Mouse (Mus musculus): ENCODE results near the gene Naaladl2. TPM values are rescaled to one million over a fixed set of nuclear protein-coding genes. Genes with fewer than 3 reads are reported as not detected.

The Naaladl2 gene
- polyA plus RNA-seq, 1 experiment from 2014 or later = 2.0 TPM

DNA sequence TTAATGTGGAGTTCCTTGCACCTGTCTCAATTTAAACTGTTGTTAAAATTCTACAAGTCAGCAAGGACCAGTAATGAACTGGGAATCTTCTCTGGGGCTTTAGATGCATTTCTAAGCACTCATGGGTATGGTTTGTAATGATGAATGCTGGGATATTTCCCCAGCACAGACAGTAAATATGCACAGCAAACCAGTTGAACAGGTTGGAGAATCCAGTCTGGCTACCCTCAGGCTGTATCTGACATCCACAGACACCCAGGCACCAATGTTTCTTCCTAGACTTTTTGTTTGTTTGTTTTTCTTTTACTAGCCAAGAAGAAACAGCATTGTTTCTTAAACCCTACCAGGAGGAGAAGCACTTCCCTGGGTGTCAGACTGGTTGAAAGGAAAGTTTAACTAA lies 365.6 kb downstream of the Naaladl2 start:
- H3K4me3 ChIP-seq (ENCODE audit: low read length) = no peak overlapping the region
- 0 out of 2 replicates have a peak, but pooled peaks cover 3% of the 10 kb centered on the region for H3K4me1 ChIP-seq (replicated peaks; ENCODE audit: control insufficient read depth, insufficient read depth, low read length)
- H3K27ac ChIP-seq (ENCODE audit: low read length) = no peak overlapping the region
- H3K9me3 ChIP-seq (ENCODE audit: control insufficient read depth, low read length) = no peaks in the 10 kb centered on the region
- H3K4me2 ChIP-seq (ENCODE audit: low read depth, low read length) = no peak overlapping the region
- H3K9ac ChIP-seq (ENCODE audit: low read length) = no peak overlapping the region
- H3K36me3 ChIP-seq (ENCODE audit: control insufficient read depth, insufficient read depth, low read length) = no peaks in the 10 kb centered on the region
- ATAC-seq (ENCODE audit: low read depth) = no peak
- no peaks in the 10 kb centered on the region for H3K27me3 ChIP-seq (ENCODE audit: control insufficient read depth, insufficient read depth, low read depth, low read length)

DNA sequence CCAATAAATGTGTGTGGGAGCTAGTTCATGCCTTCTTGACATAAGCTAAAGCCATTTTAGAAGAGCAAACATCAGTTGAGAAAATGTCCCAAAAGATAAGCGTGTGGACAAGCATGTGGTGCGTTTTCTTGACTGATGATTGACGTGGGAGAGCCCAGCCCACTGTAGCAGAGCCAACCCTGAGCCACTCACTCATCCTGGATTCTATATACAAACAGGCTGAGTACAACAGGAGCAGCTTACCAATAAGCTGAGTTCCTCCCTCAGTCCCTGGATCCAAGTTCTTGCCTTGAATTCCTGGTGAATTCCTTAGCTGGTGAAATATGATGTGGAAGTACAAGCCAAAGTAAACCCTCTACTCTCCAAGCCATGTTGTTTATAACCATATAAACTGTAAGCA lies 395.0 kb downstream of the Naaladl2 start:
- Histone ChIP-seq H3K4me3 (ENCODE audit: low read length) (no peak overlapping the region), H3K4me1 (replicated peaks; ENCODE audit: control insufficient read depth, insufficient read depth, low read length) (no peaks in the 10 kb centered on the region), H3K9ac (ENCODE audit: low read length) (no peak overlapping the region), H3K36me3 (ENCODE audit: control insufficient read depth, insufficient read depth, low read length) (no peaks in the 10 kb centered on the region), H3K27ac (ENCODE audit: low read length) (no peak overlapping the region), H3K27me3 (ENCODE audit: control insufficient read depth, insufficient read depth, low read depth, low read length) (no peaks in the 10 kb centered on the region), H3K4me2 (ENCODE audit: low read depth, low read length) (no peak overlapping the region), H3K9me3 (ENCODE audit: control insufficient read depth, low read length) (no peaks in the 10 kb centered on the region)
- WGBS = 31% methylated on average over 3 of the region's 3 CpGs
- peak; percentile 52; the same call in 1 of the 2 replicates for ATAC-seq (ENCODE audit: low read depth)

DNA sequence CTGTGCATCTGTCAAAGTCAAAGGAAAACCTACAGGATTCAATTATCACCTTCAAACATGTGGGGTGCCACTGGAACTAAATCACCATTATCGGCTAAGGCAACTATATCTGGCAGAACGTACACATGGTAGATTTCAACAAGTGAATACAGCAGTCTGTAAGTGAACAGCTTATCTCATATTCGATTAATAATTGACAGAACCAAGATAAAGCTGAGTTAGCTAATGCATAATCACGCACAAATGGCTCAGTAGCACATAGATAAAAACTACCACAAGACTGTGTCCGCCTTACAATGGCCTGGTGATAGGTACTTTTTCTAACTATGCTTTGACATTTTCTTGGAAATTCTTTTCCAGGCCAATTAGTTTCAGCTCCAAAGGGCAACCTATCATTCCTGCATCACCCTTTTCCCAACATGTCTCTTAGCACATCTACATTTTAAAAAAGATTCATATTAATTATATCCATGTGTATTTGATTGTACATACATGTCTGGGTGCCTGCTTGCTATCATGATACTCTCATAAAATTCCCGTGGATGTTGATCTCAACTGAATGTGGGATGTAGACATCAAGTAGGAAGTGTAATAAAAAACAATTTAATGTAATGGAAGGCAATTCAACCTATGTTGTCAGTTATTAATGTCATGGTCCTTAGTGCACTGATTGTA lies 396.7 kb downstream of the Naaladl2 start:
- no peak for ATAC-seq (ENCODE audit: low read depth)
- no peaks in the 10 kb centered on the region for H3K27me3 ChIP-seq (ENCODE audit: control insufficient read depth, insufficient read depth, low read depth, low read length)
- WGBS = 43% methylated on average over 6 of the region's 6 CpGs
- no peak overlapping the region for H3K9ac ChIP-seq (ENCODE audit: low read length)
- no peak overlapping the region for H3K4me3 ChIP-seq (ENCODE audit: low read length)
- no peaks in the 10 kb centered on the region for H3K36me3 ChIP-seq (ENCODE audit: control insufficient read depth, insufficient read depth, low read length)
- no peak overlapping the region for H3K4me2 ChIP-seq (ENCODE audit: low read depth, low read length)
- no peaks in the 10 kb centered on the region for H3K4me1 ChIP-seq (replicated peaks; ENCODE audit: control insufficient read depth, insufficient read depth, low read length)
- H3K27ac ChIP-seq (ENCODE audit: low read length) = no peak overlapping the region
- H3K9me3 ChIP-seq (ENCODE audit: control insufficient read depth, low read length) = no peaks in the 10 kb centered on the region

DNA sequence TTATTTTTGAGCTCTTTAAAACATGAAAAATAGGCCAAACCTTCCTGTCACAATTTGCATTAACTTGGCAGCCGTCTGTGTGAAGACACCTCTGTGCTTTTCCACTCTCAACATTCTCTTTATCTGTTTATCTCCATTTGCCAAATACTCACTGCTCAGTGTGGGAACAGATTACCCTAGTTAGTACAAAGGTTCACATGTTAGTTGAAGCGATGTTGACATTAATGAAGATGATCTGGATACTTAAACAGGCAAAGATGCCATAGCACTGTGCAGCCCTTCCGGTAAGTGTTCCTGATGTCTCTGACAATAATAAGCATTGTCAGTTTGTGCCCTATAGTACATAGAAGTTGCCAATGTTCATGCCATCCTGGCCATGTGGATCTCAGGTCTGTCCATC lies 400.1 kb downstream of the Naaladl2 start:
- no peak overlapping the region for H3K9ac ChIP-seq (ENCODE audit: low read length)
- no peaks in the 10 kb centered on the region for H3K4me1 ChIP-seq (replicated peaks; ENCODE audit: control insufficient read depth, insufficient read depth, low read length)
- no peak overlapping the region for H3K27ac ChIP-seq (ENCODE audit: low read length)
- 31% methylated on average over 3 of the region's 3 CpGs for WGBS
- H3K9me3 ChIP-seq (ENCODE audit: control insufficient read depth, low read length) = no peaks in the 10 kb centered on the region
- no peak overlapping the region for H3K4me2 ChIP-seq (ENCODE audit: low read depth, low read length)
- ATAC-seq (ENCODE audit: low read depth) = no peak
- no peak overlapping the region for H3K4me3 ChIP-seq (ENCODE audit: low read length)
- no peaks in the 10 kb centered on the region for H3K36me3 ChIP-seq (ENCODE audit: control insufficient read depth, insufficient read depth, low read length)
- no peaks in the 10 kb centered on the region for H3K27me3 ChIP-seq (ENCODE audit: control insufficient read depth, insufficient read depth, low read depth, low read length)

DNA sequence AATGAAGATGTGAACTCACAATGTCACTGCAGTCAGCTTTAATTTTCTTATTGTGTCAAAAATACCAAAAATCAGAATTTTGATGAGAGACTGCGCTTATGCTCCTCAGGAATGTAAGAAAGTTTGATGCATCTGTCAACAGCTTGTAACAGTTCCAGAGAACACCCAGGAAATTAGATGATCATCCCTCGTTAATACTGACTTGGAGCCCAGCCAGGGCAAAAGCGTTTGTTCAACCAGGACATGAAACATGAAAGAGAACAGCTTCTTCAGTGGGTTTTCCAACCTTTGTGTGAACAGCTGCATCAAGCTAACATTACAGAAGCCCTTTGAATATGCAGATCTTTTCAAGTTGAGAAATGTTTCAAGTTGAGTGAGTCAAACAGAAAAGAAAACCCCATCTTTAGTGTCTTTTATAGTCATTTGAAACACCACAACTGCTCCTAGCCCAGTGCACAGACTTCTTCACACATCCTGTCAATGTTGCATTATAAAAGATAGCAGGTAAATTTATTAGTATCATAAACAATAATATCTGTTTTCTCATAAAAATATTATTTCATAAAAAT lies 424.8 kb downstream of the Naaladl2 start:
- no peak overlapping the region for H3K9ac ChIP-seq (ENCODE audit: low read length)
- no peak for ATAC-seq (ENCODE audit: low read depth)
- H3K27me3 ChIP-seq (ENCODE audit: control insufficient read depth, insufficient read depth, low read depth, low read length) = no peaks in the 10 kb centered on the region
- no peak overlapping the region for H3K4me2 ChIP-seq (ENCODE audit: low read depth, low read length)
- no peaks in the 10 kb centered on the region for H3K4me1 ChIP-seq (replicated peaks; ENCODE audit: control insufficient read depth, insufficient read depth, low read length)
- no peak overlapping the region for H3K27ac ChIP-seq (ENCODE audit: low read length)
- WGBS = 32% methylated on average over 3 of the region's 3 CpGs
- no peaks in the 10 kb centered on the region for H3K9me3 ChIP-seq (ENCODE audit: control insufficient read depth, low read length)
- no peak overlapping the region for H3K4me3 ChIP-seq (ENCODE audit: low read length)
- no peaks in the 10 kb centered on the region for H3K36me3 ChIP-seq (ENCODE audit: control insufficient read depth, insufficient read depth, low read length)

DNA sequence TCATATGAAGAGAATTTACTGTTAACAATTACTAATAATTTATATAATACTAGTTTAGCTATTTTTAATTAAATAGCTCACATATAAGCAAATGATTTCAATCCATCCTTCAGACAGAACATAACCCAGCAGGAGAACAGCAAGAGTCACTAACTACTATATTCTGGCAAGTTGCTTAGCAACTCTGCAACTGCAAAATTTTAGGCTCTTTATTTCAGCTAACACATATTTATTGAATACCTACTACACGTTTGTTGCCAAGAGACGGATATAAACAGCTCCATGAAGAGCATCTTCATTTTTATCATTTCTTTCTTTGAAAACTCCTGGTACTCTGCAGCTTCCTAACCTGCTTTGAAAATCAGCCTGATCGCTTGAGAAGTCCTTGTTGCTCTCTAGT lies 429.3 kb downstream of the Naaladl2 start:
- no peaks in the 10 kb centered on the region for H3K36me3 ChIP-seq (ENCODE audit: control insufficient read depth, insufficient read depth, low read length)
- no peaks in the 10 kb centered on the region for H3K27me3 ChIP-seq (ENCODE audit: control insufficient read depth, insufficient read depth, low read depth, low read length)

DNA sequence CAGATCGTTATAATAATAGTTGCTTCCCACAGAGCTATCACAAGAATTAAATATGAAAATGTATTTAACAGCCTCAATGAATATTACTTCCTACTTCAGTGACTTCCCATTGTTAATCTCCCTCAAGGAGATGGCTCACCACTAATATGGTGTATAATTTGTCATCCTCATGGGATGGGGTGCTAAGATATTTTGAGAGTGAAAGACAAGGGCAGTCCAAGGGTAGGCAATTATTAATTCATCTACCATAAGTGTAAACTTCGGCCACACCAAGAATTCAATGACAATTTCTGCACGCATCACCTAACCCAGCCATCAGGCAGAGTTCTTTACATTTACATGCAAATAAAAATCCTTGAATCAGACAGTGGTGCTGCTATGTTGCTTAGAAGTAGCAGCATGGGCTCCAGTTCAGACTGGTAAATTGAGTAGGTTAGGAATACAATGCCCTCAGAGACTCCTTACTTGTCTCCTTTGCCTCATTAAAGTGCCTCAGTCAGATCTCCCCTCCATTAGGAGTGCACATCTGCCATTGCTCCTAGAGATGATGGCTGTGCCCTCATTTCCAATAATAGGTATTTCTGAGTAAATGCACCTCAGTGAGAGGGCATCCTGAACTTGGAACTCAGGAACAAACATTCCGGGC lies 438.2 kb downstream of the Naaladl2 start:
- Histone ChIP-seq H3K27ac (ENCODE audit: low read length) (no peak overlapping the region), H3K9ac (ENCODE audit: low read length) (no peak overlapping the region)
- 75% methylated on average over 4 of the region's 4 CpGs for WGBS

More for the DNA sequence above, 429.3 kb downstream of the Naaladl2 start:
- H3K4me1 ChIP-seq (replicated peaks; ENCODE audit: control insufficient read depth, insufficient read depth, low read length) = no peaks in the 10 kb centered on the region
- H3K9ac ChIP-seq (ENCODE audit: low read length) = no peak overlapping the region
- H3K27ac ChIP-seq (ENCODE audit: low read length) = no peak overlapping the region
- ATAC-seq (ENCODE audit: low read depth) = no peak
- H3K4me3 ChIP-seq (ENCODE audit: low read length) = no peak overlapping the region
- WGBS = 81% methylated on average over 3 of the region's 3 CpGs
- H3K4me2 ChIP-seq (ENCODE audit: low read depth, low read length) = no peak overlapping the region
- no peaks in the 10 kb centered on the region for H3K9me3 ChIP-seq (ENCODE audit: control insufficient read depth, low read length)

DNA sequence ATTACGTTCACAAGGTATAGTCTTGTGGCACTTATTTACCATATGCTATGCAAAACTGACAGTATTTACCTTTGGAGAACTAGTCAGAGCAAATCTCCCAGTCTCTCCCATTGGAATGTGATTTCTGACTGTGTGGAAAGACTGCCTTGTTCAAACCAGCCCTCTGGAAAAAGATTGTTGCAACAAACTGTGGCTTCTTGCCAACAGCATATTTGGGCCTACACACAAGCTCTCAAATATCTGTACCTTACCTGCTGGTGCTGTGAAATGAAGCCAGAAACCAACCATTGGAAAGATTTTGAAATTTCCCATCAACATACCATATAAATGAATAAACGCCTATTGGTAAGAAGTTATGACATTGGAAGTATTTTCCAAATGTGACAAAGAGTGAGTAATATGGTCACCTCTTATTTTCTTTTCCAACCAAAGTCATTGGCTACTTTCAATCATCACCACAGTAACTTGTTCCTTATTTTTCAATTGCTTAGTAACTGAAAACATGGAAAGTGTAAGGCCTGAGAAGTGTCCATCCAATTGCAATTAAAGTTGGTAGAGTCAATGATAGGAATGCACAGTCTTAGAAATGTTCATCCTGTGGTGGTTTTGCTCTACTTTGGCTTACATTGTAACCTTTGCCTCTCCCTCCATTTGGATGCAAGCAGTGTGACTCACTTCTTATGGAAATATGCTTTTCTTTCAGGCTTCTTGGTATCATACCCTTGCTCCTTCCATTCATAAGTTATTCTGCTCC lies 453.7 kb downstream of the Naaladl2 start:
- 77% methylated on average over 2 of the region's 2 CpGs for WGBS
- ATAC-seq (ENCODE audit: low read depth) = no peak
- no peak overlapping the region for H3K27ac ChIP-seq (ENCODE audit: low read length)

More for the DNA sequence above, 438.2 kb downstream of the Naaladl2 start:
- ATAC-seq (ENCODE audit: low read depth) = no peak
- no peak overlapping the region for H3K4me3 ChIP-seq (ENCODE audit: low read length)
- no peaks in the 10 kb centered on the region for H3K4me1 ChIP-seq (replicated peaks; ENCODE audit: control insufficient read depth, insufficient read depth, low read length)
- H3K36me3 ChIP-seq (ENCODE audit: control insufficient read depth, insufficient read depth, low read length) = no peaks in the 10 kb centered on the region
- H3K27me3 ChIP-seq (ENCODE audit: control insufficient read depth, insufficient read depth, low read depth, low read length) = no peaks in the 10 kb centered on the region
- H3K4me2 ChIP-seq (ENCODE audit: low read depth, low read length) = no peak overlapping the region
- H3K9me3 ChIP-seq (ENCODE audit: control insufficient read depth, low read length) = no peaks in the 10 kb centered on the region

DNA sequence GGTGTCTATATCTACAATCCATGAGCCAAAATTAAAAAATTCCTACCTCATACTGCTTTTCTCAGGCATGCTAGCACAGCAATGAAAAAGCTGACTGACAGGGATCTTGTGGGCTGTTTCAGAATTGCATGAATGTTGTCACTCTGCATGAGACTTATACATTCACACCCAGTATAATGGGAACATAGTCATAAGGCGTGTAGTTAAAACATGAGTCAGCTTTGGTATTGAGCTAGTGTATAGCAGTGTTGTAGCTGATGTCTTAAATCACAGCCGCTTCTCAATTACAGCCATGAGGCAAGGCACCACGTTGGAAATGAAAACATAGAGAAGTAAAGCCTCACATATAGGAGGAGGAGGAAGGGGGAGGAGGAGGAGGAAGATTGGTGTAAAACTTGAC lies 473.6 kb downstream of the Naaladl2 start:
- H3K27ac ChIP-seq (ENCODE audit: low read length) = no peak overlapping the region
- no peaks in the 10 kb centered on the region for H3K27me3 ChIP-seq (ENCODE audit: control insufficient read depth, insufficient read depth, low read depth, low read length)
- H3K36me3 ChIP-seq (ENCODE audit: control insufficient read depth, insufficient read depth, low read length) = no peaks in the 10 kb centered on the region
- no peak overlapping the region for H3K4me3 ChIP-seq (ENCODE audit: low read length)
- 66% methylated on average over 3 of the region's 3 CpGs for WGBS
- no peak overlapping the region for H3K9ac ChIP-seq (ENCODE audit: low read length)
- H3K4me1 ChIP-seq (replicated peaks; ENCODE audit: control insufficient read depth, insufficient read depth, low read length) = no peaks in the 10 kb centered on the region
- no peak overlapping the region for H3K4me2 ChIP-seq (ENCODE audit: low read depth, low read length)
- no peak for ATAC-seq (ENCODE audit: low read depth)
- H3K9me3 ChIP-seq (ENCODE audit: control insufficient read depth, low read length) = no peaks in the 10 kb centered on the region

More for the DNA sequence above, 453.7 kb downstream of the Naaladl2 start:
- Histone ChIP-seq H3K4me3 (ENCODE audit: low read length) (no peak overlapping the region), H3K4me1 (replicated peaks; ENCODE audit: control insufficient read depth, insufficient read depth, low read length) (no peaks in the 10 kb centered on the region), H3K9ac (ENCODE audit: low read length) (no peak overlapping the region), H3K36me3 (ENCODE audit: control insufficient read depth, insufficient read depth, low read length) (no peaks in the 10 kb centered on the region), H3K4me2 (ENCODE audit: low read depth, low read length) (no peak overlapping the region), H3K27me3 (ENCODE audit: control insufficient read depth, insufficient read depth, low read depth, low read length) (no peaks in the 10 kb centered on the region), H3K9me3 (ENCODE audit: control insufficient read depth, low read length) (no peaks in the 10 kb centered on the region)
